Comparison of ENCODE assay signal across 8 mouse cellular contexts in the genomic region with DNA sequence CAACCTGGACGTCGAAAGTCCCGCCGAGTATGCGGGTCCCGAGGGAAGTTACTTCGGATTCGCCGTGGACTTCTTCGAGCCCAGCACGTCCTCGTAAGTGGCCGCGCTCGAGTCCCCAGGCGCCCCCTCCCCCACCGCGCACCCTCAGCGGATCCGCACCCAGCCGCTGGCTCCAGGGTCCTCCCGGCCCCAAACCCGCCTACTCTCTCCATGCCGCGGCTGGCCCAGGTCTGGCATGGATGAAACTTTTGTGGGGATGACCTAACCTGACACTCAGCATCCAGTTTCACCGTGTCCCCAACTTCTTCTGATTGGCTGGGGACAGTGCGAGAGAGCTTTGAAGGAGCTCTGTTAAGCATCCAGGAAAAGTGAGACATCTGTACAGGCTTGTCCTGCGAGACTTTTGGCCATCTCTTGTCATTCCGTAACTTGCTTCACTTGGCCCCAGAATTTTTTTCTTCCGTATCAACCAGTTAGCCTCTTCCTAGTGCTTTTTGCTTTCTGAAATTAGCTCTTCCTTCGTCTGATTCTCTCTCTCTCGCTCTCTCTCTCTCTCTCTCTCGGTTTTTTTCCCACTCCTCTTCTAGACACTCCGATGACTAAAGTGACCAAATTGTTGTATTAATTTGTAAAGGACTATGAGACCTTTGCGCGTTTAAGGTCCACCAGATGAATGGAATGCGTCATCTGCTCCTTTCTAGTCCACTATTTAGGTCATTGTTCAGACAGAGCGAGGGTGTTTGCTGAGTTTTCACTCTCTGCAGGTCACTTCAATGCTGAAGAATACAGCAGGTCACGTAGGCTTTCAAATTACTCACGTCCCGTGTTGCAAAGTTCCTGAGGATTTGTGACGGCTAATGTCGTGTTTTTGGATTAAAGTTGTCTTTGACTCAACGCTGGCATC. TPM values are rescaled to one million over a fixed set of nuclear protein-coding genes. Genes with fewer than 3 reads are reported as not detected.
A peak's percentile ranks its signal among the peaks of the same experiment; 100 is the strongest.
DNase-seq lines count a peak whose midpoint lies in the region; ATAC-seq and TF ChIP-seq lines count a peak whose summit lies in the region.

No protein-coding gene starts in this region.

- peak overlapping the region; percentile 95 for H3K9ac ChIP-seq in intestine, postnatal 0 days (ENCODE audit: low read depth, low read length)
- H3K9ac ChIP-seq in liver, embryonic 14.5 days (replicated peaks): peak overlapping the region; percentile 49; the same call in 1 of the 2 replicates

- peak; percentile 57 for DNase-seq in right cerebral cortex, adult 18-20 months
- no peak for DNase-seq in right cerebral cortex, postnatal 36 days (ENCODE audit: low spot score in 2 of 2)
- DNase-seq in liver, embryonic 14.5 days (ENCODE audit: low read depth in 3 of 3, low spot score in 3 of 3): no peak
- DNase-seq in neural tube, embryonic 10.5 days (ENCODE audit: extremely low spot score, low spot score): peak; percentile 80
- peak; percentile 53 for DNase-seq in testis, postnatal 14 days (ENCODE audit: low spot score)

- peaks cover 10% of the 10 kb centered on the region for H3K4me1 ChIP-seq in cortical plate, adult 2 months (ENCODE audit: control insufficient read depth, insufficient read depth, low read length)
- H3K4me1 ChIP-seq in intestine, postnatal 0 days (replicated peaks; ENCODE audit: control insufficient read depth, insufficient read depth, low read length): no peaks in the 10 kb centered on the region
- H3K4me1 ChIP-seq in liver, embryonic 14.5 days (replicated peaks; ENCODE audit: control insufficient read depth in 2 of 2, insufficient read depth in 2 of 2, low read length in 1 of 2): peaks cover 0 to 2% of the 10 kb centered on the region in 2 experiments; a peak in 1 of 4 replicates

- H3K9me3 ChIP-seq in intestine, postnatal 0 days (ENCODE audit: control insufficient read depth): no peaks in the 10 kb centered on the region
- H3K9me3 ChIP-seq in liver, embryonic 14.5 days (ENCODE audit: control insufficient read depth, low read length): no peaks in the 10 kb centered on the region

- no peak for TF ChIP-seq POLR2A in cortical plate, adult 2 months (IDR thresholded peaks at IDR 0.05; ENCODE audit: extremely low read depth, insufficient read depth, low read length)

- TF ChIP-seq EP300 in liver, embryonic 14.5 days (IDR thresholded peaks at IDR 0.05; ENCODE audit: low read depth): no peak

- ATAC-seq in granulocyte monocyte progenitor cell, adult 5-6 weeks (replicated peaks; ENCODE audit: poor library complexity, severe bottlenecking): peak; percentile 38
- ATAC-seq in intestine, postnatal 0 days: peak; percentile 42
- ATAC-seq in liver, embryonic 14.5 days (ENCODE audit: insufficient read depth): peak; percentile 59

- 4% methylated on average over 40 of the region's 44 CpGs for WGBS in intestine, postnatal 0 days
- 7% methylated on average over 41 of the region's 44 CpGs for WGBS in liver, embryonic 14.5 days (ENCODE audit: insufficient replicate concordance)

- no peaks in the 10 kb centered on the region for H3K27me3 ChIP-seq in intestine, postnatal 0 days (replicated peaks; ENCODE audit: control insufficient read depth, insufficient read depth, low read length)
- peaks cover 8% of the 10 kb centered on the region for H3K27me3 ChIP-seq in liver, embryonic 14.5 days (ENCODE audit: control insufficient read depth, insufficient read depth, low read length)

- H3K4me2 ChIP-seq in intestine, postnatal 0 days (replicated peaks; ENCODE audit: low read depth): peak overlapping the region; percentile 88
- peak overlapping the region; percentile 49 for H3K4me2 ChIP-seq in liver, embryonic 14.5 days (ENCODE audit: low read depth)

- no peaks in the 10 kb centered on the region; the same call in 1 of the 2 replicates for H3K36me3 ChIP-seq in intestine, postnatal 0 days (ENCODE audit: control insufficient read depth, insufficient read depth)
- H3K36me3 ChIP-seq in liver, embryonic 14.5 days (replicated peaks; ENCODE audit: control insufficient read depth, insufficient read depth, low read depth): no peaks in the 10 kb centered on the region

- H3K4me3 ChIP-seq in cortical plate, adult 2 months (ENCODE audit: insufficient read depth, low read length): peak overlapping the region; percentile 71
- H3K4me3 ChIP-seq in intestine, postnatal 0 days (ENCODE audit: low read depth, low read length): peak overlapping the region; percentile 92
- peak overlapping the region; percentile 67 to 79 for H3K4me3 ChIP-seq in liver, embryonic 14.5 days (ENCODE audit: insufficient read depth in 1 of 2, low read depth in 2 of 2, low read length in 2 of 2)

- H3K27ac ChIP-seq in cortical plate, adult 2 months (ENCODE audit: insufficient read depth, low read length): peak overlapping the region; percentile 96
- H3K27ac ChIP-seq in intestine, postnatal 0 days (ENCODE audit: low read depth, low read length): peak overlapping the region; percentile 97
- H3K27ac ChIP-seq in liver, embryonic 14.5 days: no peak overlapping the region

- TF ChIP-seq CTCF in cortical plate, adult 2 months (IDR thresholded peaks at IDR 0.05; ENCODE audit: extremely low read depth, insufficient read depth, low read length): no peak
- TF ChIP-seq CTCF in intestine, postnatal 0 days (IDR thresholded peaks at IDR 0.05; ENCODE audit: low read depth): no peak
- no peak for TF ChIP-seq CTCF in liver, embryonic 14.5 days (IDR thresholded peaks at IDR 0.05; ENCODE audit: low read depth)

RNA-seq across cellular contexts. Expression of a gene that starts 0.9 kb away (rescaled TPM):
- polyA plus RNA-seq in cortical plate, adult 2 months (2012; rRNA removed): 88.7 and 97.2 TPM in 2 replicates
- 17.0 and 33.3 TPM in 2 replicates for total RNA-seq in granulocyte monocyte progenitor cell, adult 5-6 weeks (2014; fragmentation: Nextera tagmentation)
- 16.4 and 23.8 TPM in 2 replicates for total RNA-seq in granulocyte monocyte progenitor cell, adult 5-6 weeks (2017)
- polyA plus RNA-seq in intestine, postnatal 0 days (2015; fragmentation: Nextera tagmentation; extraction: Ambion mirVana): 86.6 and 95.0 TPM in 2 replicates
- 3.1 and 4.1 TPM in 2 replicates for polyA plus RNA-seq in liver, embryonic 14.5 days (2012; rRNA removed)
- 11.2 and 13.1 TPM in 2 replicates for polyA plus RNA-seq in liver, embryonic 14.5 days (2014; fragmentation: Nextera tagmentation; extraction: Ambion mirVana)

Comparison
In these comparisons a context has a peak if more than half of its experiments do, and no peak if none do; other contexts are left out.
1. DNase-seq: peak in right cerebral cortex, adult 18-20 months (single experiment), neural tube, embryonic 10.5 days (single experiment) and testis, postnatal 14 days (single experiment); none in right cerebral cortex, postnatal 36 days (0 of 2) and liver, embryonic 14.5 days (0 of 3).
2. Peak in every context shown above with its lines, with median percentiles within 50 percentile points of each other: H3K4me3 ChIP-seq and ATAC-seq.